Mouse (Mus musculus) adrenal gland, postnatal 10 days (tissue): ENCODE results near the gene H3f3b. TPM values are rescaled to one million over a fixed set of nuclear protein-coding genes. Genes with fewer than 3 reads are reported as not detected.

Experiments used
- DNase-seq: peaks from one replicate; pipeline ENCODE4 v3.0.0; 2021; ENCODE audit warnings: mixed read lengths
- long read RNA-seq, 2 experiments: library from polyadenylated mRNA; stranded (forward); transcript quantifications; one replicate each; pipeline ENCODE4 v2.0.0; 2021
- total RNA-seq, 2 experiments: library from RNA; stranded (reverse); gene quantifications; 2 replicates each; pipeline ENCODE4 v1.2.3; 2021

Gene H3f3b
- total RNA-seq: 100 to 1,000 TPM; 401 to 426 TPM
- long read RNA-seq, experiment 1, transcript H3f3b-201 (4 exons, 1,993 nt): major isoform, 833 of 957 reads
- long read RNA-seq, experiment 1, transcript H3f3b-203 (3 exons, 773 nt): minor isoform, 10 of 957 reads
- long read RNA-seq, experiment 1, partial matches to known transcripts: 5 of 957 reads
- long read RNA-seq, experiment 1, other reads (novel, unspliced or antisense): 108 of 957 reads
- long read RNA-seq, experiment 2, transcript H3f3b-203 (3 exons, 773 nt): minor isoform, 7 of 505 reads
- long read RNA-seq, experiment 2, transcript H3f3b-201 (4 exons, 1,993 nt): major isoform, 438 of 505 reads
- long read RNA-seq, experiment 2, partial matches to known transcripts: 4 of 505 reads
- long read RNA-seq, experiment 2, other reads (novel, unspliced or antisense): 56 of 505 reads

DNA sequence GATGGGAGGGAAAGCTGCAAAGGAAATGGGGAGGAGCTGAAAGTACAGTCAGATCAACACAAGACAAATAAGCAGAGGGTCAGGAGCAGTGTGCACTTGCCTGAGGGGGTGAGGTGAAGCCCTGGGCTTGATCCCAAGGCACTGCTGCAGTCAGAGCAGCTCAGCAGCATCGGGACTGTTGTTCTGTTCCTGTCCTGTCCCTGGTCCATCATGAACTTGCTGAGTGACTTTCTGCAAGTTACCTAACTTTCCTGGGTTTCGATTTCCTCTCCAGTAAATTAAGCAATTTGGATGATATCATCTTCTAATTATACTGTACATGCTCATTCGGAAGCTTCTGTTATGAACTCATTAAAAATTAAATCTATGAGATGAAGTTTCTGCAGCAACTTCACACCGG, at the start of gene H3f3b:
TSS of gene H3f3b (minus strand) at position 207 of the 400 bp plus-strand sequence.
- DNase-seq: no peak

DNA sequence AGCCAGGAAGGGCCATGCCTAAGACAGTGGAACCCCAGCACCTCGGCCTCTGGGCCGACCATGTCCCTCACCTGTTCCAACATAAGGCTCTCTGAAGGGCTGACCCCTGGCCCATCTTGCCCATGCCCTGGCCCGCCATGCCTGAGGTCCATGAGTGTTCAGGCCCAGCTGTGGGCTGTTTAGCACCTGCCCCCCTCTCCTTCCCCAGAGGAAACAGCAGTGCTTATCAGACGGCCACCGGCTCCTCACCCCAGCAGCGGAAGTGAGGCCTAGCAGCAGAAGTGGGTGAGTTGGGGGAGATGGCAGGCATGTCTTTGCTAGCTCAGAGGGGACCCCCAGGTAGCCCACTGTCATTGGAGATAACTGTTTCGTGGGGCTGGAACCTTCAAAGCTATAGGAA, 49.1 kb upstream of the H3f3b start:
- no peak for DNase-seq

DNA sequence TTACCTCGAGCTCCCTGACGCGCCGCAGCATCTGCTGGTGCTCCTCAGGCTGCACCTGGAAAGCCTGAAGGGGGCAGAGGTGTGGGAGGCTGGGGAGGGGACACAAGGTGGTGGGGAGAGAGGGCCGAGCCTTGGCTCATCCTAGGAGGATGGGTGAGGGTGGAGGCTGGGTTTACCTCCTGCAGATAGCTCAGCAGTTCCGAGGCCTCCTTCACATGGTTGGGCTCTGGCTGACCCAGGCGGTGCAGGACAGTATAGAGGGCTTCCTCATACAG, 48.4 kb upstream of the H3f3b start:
- DNase-seq: no peak

DNA sequence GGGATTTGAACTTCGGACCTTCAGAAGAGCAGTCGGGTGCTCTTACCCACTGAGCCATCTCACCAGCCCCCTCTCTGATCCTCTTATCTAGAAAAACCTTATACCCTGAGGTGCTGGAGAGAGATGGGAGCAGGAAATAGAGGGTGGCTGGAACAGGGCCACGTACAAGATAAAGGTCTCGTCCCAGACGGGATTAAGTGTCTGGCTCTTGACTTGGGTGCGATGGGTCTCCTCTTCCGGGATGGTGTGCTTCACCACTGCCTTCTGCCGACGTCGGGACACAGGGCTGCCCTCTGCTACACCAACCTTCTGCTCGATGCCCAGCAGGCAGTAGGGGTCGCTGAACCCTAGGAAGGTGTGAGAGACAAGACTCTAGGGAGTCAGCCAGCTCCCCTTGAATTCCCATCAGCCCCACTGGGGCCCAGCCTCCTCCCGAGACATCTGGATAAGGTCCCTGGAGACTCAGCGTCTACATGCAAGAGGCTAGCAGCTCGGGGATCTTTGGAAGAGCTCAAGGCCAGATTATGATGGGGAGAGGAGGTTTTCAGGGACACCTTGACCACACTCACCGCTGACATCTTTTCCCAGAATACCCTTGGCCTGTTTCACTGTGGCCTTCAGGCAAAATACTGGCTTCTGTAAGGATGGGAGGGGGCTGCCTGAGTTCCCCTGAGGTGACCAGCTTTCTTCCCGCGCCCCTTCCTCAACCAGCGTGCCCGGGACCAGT, 47.9 kb upstream of the H3f3b start:
- DNase-seq: no peak

DNA sequence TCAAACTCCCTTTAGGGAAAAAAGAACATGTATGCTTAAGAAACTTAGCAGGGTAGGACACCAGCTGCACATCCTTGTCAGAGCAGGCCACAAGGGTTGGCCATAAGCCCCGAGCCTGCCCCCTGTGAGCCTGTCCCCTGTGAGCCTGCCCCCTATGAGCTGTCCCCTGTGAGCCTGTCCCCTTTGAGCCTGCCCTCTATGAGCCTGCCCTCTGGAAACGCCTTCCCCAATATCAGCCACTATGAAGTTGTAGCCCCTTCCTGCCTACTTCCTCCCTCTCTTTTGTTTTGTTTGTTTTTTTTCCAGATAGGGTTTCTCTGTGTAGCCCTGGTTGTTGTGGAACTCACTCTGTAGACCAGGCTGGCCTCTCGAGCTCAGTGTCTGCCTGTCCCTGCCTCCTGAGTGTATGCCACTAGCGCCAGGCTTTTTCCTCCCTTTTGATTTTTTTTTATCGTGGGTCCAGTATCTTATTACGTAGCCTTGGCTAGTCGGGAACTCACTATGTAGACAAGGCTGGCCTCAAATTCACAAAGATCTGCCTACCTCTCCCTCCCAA, 46.8 kb upstream of the H3f3b start:
- DNase-seq: no peak

DNA sequence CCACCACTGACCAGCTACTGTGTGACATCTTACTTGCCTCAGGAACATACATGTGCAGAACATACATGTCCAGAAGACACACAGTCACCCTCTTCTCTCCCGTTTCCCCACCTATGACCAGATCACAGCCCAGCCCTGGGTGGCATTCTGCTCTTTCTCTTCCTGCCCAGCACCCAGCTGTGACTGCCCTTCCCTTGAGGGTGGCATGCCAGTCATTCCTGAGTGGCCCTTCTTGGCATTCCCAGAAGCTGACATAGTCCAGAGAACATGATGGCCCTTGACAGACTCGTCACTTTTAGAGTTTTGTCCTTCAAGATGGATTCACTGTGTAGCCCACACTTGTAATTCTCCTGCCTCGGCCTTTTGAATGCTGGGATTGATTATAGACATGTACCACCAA, 44.8 kb upstream of the H3f3b start:
- DNase-seq: no peak

DNA sequence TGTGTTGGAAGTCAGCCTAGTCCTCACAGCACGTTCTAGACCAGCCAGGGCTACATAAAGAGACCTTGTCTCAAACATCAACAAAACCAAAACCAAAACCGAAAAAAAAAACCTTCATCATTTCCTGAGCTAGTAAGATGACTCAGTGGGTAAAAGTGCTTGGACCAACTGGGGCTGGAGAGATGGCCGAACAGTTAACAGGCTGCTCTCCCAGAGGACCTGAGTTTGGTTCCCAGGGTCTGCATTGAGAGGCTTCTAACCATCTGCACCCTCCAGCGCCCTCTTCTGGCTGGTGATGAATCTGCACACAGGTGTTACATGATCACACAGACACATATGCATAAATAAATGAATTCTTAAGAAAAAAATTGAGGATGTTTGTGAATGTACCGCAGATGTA, 43.7 kb upstream of the H3f3b start:
- DNase-seq: no peak

DNA sequence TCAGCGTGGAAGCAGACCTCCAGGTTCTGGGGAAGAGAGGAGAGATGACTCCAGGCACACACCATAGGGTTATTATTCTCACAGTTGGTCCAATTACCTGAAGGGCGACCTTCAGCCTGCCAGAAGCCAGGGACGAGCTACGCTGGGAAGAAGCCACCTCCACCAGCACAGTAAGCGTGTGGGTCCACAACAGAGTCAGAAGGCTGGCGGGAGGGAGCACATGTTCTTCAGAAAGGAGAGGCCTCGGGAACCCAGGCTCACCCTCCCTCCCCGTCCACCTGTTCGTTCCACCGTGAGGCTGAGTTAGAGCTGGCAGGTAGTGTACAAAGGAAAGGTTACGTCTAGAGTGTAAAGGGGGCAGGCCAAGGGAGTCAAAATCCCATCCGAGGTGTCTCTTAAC, 37.6 kb upstream of the H3f3b start:
- DNase-seq: no peak

DNA sequence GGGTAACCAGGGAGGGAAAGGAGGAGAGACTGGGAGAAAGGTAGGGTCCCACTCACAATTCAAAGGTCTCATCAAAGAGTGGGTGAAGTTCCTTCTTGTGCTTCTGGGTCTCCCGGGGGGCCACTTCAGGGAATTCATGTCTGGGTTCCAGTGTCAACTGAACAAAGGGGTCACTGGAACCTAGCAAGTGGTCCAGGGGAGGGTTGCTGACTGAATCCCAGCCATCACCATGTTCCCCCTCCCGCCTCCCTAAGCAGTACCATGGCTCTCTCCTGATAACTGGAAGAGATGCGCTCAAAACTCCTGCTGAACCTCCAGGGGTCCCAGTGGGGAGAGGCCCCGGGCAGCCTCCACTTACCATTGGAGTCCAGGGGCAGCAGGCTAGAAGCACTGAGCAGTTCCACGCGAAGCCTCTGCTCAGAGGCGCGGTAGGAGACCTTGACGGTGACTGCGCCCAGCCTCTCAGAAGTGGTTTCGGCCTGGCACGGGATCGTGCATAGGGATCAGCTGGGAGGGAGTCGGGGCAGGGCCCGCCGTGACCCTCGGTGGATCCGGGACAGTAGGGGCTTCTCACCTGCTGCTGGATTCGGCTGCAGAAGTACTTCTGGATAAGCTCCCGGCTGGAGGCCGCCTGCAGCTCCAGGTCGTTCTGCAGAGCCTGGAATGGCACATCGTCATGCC, 36.6 kb upstream of the H3f3b start:
- DNase-seq: no peak

DNA sequence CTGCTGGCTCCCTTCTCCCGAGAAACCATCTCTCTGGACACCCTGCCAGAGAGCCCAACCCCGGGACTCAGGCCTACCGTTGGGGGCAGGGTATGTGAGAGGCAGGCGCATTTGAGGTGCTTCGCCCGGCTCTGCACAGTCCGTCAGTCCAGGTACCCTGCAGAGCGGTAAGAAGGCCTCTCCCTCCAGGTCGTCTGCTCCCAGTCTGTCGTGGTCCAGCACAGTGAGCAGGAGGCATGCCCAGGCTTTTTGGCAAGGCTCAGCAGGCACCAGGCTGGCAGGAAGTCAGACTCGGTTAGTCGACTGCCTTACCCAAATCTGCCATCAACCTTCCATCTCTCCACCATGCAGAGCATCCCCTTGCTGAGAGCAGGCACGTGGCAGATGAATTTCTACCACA, 35.8 kb upstream of the H3f3b start:
- DNase-seq: no peak

DNA sequence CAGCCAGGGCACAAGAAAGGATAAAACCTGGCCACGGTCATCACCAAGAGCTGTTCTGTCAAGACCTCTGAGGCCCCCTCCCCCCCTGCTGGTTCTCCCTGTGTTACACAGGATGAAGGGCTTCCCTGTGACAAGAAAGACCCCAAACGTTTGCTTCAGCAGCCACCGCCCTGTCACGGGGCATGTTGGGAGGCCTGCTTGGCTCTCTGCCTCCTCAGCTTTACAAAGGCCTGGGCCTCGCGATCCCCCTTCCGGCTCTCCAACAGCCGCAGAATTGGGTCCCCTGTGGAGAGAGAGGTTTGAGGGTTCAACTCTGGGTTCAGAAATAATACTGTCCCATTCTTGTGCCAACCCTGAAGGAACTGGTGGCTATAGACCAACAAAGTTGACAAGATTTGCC, 34.8 kb upstream of the H3f3b start:
- no peak for DNase-seq

DNA sequence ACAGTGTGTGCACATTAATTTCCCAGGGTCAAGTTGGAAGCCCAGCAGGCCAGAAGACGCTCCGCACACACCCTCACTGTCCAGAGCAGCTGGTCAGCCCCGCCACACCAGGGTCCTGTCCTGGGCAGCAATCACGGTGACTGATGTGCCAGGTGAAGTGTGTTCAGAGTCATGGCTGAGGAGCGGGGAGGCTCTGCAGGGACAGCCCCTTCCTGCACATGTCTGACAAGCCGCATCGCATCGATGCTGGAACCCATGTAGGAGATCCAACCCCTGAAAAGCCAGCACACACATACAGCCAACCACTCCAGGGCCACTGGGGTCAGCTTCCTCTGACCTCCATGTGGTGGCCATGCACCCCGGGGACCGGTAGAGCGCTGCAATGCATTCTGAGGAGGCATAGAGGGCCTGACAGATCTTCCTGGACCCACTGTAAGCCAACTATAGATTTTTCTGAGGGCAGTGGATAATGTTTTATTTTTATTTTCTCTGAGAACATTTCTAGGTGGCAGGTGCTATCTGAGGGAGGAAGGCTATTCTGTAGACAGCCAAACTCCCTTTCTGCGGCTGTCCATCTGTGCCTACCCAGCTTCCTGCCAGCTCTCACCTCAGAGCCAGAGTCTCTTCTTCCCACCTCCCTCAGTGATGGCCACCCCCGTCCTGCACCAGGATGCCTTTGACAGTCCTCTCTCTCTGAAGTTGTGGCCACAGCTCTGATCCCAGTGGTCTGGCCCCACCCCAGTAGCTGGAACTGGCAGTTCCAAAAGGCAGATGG, 34.1 kb upstream of the H3f3b start:
- DNase-seq: no peak

DNA sequence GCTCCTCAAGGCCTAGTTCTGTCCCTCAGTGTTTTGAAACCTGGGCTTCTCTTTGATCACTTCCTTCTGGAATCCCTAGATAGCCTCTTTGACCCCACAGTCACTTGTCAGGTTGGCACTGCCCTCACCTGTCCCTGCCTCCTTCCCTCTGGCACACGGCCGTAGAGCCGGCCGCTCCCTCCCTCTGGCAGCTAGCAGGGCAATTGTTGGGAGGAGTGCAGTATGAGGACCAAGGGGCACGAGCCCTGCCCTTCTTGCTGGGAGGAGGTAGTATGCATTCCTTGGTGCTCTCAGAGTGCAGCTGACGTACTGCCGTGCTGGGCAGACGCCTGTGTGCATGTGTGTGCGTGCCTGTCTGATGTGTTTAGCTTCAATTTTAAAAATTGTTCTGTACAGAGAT, 32.8 kb upstream of the H3f3b start:
- DNase-seq: no peak

DNA sequence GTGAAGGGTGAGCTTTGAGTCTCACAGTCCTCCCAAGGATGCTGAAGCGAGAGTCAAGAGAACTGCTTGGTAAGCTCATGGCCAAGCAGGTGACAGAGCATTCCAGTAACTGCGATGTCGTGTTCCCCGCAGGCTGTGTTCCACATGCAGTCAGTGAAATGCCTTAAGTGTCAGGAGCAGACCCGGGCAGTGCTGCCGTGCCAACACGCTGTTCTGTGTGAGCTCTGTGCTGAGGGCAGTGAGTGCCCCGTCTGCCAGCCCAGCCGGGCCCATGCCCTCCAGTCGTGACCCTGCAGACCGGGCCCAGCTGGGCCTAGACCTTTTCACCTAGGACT, 31.9 kb upstream of the H3f3b start:
- no peak for DNase-seq

DNA sequence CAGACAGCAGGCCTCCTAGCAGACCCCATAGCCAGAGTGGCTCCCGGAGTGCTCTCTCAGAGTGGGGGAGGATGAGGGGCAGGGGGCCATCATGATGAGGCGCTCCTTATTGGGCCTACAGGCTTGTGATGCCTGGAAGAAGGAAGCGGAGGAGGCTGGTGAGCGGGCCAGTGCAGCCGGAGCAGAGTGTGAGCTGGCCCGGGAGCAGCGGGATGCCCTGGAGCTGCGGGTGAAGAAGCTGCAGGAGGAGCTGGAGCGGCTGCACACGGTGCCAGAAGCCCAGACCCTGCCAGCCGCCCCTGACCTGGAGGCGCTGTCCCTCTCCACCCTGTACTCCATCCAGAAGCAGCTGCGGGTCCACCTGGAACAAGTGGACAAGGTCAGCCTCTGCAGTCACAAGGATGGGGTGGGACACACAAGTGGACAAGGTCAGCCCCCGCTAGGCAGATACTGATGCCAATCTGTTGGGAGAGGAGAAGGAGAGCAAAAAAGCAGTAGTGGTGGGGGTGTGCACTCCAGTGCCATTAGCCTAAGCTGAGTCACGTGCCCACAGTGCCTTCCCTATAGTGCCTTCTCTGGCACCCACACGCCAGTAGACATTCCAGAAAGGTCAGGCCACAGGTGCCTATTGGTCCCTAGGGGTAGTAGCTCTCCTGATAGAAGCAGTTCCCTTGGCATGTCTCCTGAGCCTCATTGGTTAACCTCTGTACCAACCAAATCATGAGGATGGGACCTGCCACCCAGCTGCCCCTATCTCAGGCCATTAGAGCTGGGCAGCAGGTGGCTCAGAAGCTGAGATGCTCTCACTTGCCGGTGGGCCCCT, 31.3 kb upstream of the H3f3b start:
- no peak for DNase-seq

DNA sequence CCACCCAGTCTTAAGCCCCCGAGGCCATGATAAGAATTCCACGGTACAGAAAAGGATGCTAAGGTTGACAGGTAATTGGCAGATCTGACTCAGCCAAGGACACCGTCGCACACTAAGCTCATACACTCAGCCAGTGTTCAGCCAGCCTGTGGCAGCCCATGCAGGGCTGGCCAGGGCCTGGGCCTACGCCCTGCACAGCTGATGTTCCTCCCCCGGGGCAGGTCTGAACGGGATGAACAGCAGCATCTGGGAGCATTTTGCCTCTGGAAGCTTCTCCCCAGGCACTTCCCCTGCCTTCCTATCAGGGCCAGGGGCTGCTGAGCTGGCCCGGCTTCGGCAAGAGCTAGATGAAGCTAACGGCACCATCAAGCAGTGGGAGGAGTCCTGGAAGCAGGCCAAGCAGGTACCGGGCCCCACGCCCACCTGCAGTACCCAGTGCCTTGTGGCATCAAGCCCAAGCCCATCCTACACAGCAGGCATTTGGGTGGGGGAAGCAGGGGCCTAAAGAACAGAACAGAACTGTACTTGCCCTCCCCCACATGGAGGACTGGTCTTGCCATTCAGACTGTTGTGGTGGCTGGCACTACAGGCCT, 30.4 kb upstream of the H3f3b start:
- no peak for DNase-seq

DNA sequence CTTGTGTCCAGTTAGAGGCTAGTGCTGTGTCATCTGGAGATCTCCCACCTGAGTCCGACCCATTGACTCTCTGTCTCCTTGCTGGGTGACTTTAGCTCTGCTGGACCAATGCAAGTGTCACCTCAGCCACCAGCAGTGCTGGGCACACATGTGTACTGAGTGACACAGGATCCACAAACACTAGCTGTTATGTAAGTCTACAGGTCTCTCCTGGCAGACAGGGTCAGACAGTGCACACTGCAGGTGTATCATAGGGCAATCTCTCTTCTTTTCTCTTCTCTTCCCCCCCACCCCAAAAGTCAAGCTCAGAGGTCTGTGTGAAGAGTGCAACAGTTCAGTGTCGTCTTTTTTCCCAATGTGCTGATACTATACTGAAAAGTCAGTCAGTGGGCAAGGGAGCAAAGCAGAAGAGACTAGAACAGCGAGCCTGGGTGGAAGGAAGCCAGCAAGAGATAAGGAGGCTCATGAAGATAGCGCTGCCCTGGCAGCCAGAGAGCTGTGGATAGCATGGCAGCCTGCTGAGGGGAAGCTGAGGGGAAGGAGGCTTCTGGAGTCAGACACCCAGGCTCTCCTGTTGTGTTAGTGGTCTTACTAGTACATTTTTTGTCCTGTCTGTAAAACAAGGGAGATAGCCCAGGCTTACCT, 29.6 kb upstream of the H3f3b start:
- DNase-seq: no peak

DNA sequence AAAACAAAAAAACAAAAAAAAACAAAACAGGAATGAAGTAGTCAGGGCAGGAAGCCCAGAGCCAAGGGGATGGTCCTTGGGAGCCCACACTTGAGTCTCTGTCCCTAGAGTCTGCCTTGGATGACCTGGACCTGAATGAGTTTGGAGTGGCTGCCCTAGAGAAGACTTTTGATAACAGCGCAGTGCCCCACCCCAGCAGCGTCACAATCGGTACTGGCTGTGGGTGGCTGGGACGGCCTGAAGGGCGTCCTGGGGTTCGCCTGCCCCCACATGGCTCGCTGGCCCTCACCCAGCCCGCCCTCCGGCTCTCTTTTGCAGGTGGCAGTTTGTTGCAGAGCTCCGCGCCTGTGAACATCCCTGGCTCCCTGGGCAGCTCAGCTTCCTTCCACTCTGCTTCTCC, 28.1 kb upstream of the H3f3b start:
- no peak for DNase-seq

DNA sequence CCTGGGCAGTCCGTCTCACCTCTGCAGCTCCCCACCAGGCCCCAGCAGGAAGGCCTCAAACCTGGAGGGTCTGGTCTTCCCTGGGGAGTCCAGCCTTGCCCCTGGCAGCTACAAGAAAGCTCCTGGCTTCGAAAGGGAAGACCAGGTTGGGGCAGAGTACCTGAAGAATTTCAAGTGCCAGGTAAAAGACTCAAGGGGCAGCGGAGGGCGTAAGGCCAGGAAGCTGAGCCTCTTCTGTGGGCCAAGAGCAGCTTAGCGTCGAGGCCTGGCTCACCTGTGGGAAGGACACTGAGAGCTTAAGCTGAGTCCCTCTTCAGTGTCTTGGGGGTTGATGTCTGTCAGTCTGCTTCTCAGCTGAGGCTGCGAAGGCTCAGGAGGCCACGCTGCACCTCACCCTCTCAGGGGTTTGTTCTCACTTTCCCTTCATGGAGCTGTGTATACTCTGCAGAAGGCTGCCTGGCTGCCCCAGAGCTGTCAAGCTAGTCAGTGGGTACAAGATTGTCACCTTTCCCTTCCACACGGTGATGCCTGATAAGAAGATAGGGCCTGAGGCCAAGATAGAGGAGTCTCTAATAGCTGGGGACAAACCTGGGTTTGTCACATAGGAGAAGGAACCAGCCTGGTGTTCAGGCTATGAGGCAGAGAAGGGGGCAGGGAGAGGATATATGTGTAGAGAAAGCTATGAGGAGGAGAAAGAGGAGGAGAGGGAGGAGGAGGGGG, 25.9 kb upstream of the H3f3b start:
- DNase-seq: no peak

DNA sequence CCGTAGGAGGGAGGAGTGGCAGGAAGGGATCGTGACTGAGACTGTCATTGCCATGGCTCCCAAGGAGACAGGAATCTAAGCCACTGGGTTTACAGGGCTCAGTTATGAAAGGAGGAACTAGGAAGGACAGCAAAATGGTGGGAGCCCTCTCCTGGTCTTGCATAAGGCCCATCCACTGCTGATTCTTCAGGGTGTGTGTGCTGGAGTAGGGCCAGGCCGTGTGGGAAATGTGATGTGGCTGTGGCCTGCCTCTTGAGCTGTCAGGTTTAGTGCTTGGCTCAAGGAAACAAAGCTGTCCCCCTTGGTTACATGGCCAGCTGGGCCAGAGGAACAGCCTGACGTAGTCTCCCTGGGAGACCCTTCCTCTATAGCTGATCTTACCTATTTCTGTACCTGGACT, 22.4 kb upstream of the H3f3b start:
- DNase-seq: no peak
